Mouse (Mus musculus) liver, adult 2 months (tissue): ENCODE results near the gene Pex6. TPM values are rescaled to one million over a fixed set of nuclear protein-coding genes. Genes with fewer than 3 reads are reported as not detected.
A peak's percentile ranks its signal among the peaks of the same experiment; 100 is the strongest.

Source experiments
- DNase-seq: peaks from one replicate; pipeline ENCODE4 v3.0.0-alpha.2; 2011; ENCODE audit warnings: low read depth, low spot score; ENCODE audit errors: extremely low read depth
- H3K27ac ChIP-seq: fragments of 200-500 bp; replicated peaks from 2 replicates; pipeline ENCODE4 v1.5.1; 2012; ENCODE audit warnings: low read depth, mild to moderate bottlenecking, control low read depth, inconsistent platforms, low read length; ENCODE audit not compliant: insufficient read depth
- H3K27me3 ChIP-seq: fragments of 200-500 bp; 2 replicates; pipeline ENCODE4 v1.6.1; 2012; ENCODE audit warnings: mild to moderate bottlenecking, moderate library complexity, low read length, inconsistent platforms; ENCODE audit not compliant: control insufficient read depth, insufficient read depth
- H3K36me3 ChIP-seq: fragments of 200-500 bp; 2 replicates; pipeline ENCODE4 v1.6.1; 2012; ENCODE audit warnings: low read length, inconsistent platforms; ENCODE audit not compliant: control insufficient read depth, insufficient read depth
- H3K4me1 ChIP-seq: fragments of 200-500 bp; 2 replicates; pipeline ENCODE4 v1.6.1; 2011; ENCODE audit warnings: low read length; ENCODE audit not compliant: control insufficient read depth, insufficient read depth
- H3K4me3 ChIP-seq: fragments of 200-500 bp; 2 replicates; pipeline ENCODE4 v1.5.1; 2011; ENCODE audit warnings: low read depth, mild to moderate bottlenecking, control low read depth, low read length, moderate library complexity; ENCODE audit not compliant: insufficient read depth
- H3K79me2 ChIP-seq: fragments of 200-500 bp; 2 replicates; pipeline ENCODE4 v1.6.1; 2012; ENCODE audit warnings: inconsistent platforms, mild to moderate bottlenecking, low read length, moderate library complexity; ENCODE audit not compliant: control insufficient read depth, insufficient read depth
- H3K9ac ChIP-seq: fragments of 200-500 bp; 2 replicates; pipeline ENCODE4 v1.6.1; 2012; ENCODE audit warnings: low read depth, mild to moderate bottlenecking, control low read depth, inconsistent platforms, low read length
- CTCF ChIP-seq: fragments of 200-500 bp; IDR thresholded peaks from 2 replicates; pipeline ENCODE4 v1.5.1; 2011; ENCODE audit warnings: low read depth, low read length, control low read depth
- POLR2A ChIP-seq: fragments of 200-500 bp; IDR thresholded peaks from 2 replicates; pipeline ENCODE4 v1.6.1; 2011; ENCODE audit warnings: low read length, control low read depth; ENCODE audit not compliant: insufficient read depth; ENCODE audit errors: extremely low read depth
- WGBS: fragments of 180-500 bp; shearing (Covaris S2); methylation state at CpG from one replicate; pipeline ENCODE4 v1.1.7; 2018; 5-methylcytosine and 5-hydroxymethylcytosine counted together
- polyA plus RNA-seq: library from polyadenylated mRNA; depleted of rRNA; stranded (reverse); fragments of >200 nt; gene quantifications from 2 replicates; pipeline ENCODE4 v1.2.3, GENCODE M21; 2012
- total RNA-seq: library from RNA; depleted of rRNA; stranded (reverse); fragments of >200 nt; gene quantifications from 2 replicates; pipeline ENCODE4 v1.2.3, GENCODE M21; 2014

Gene Pex6
- total and polyA plus RNA-seq, 2 experiments = 39.5 to 104 TPM

GRCm38 (mm10) chr17:46674530-46675283, 36.6 kb upstream of the Pex6 start:
- peak; percentile 37 for DNase-seq
- Histone ChIP-seq H3K4me3 (peak overlapping the region; percentile 51), H3K79me2 (peaks cover 7% of the 10 kb centered on the region; the same call in 1 of the 2 replicates), H3K27ac (peak overlapping the region; percentile 87), H3K9ac (peak overlapping the region; percentile 70), H3K36me3 (peaks cover 13% of the 10 kb centered on the region), H3K4me1 (peaks cover 15% of the 10 kb centered on the region), H3K27me3 (no peaks in the 10 kb centered on the region)
- TF ChIP-seq POLR2A (no peak), CTCF (no peak)
- WGBS = 25% methylated on average over 15 of the region's 15 CpGs

DNA sequence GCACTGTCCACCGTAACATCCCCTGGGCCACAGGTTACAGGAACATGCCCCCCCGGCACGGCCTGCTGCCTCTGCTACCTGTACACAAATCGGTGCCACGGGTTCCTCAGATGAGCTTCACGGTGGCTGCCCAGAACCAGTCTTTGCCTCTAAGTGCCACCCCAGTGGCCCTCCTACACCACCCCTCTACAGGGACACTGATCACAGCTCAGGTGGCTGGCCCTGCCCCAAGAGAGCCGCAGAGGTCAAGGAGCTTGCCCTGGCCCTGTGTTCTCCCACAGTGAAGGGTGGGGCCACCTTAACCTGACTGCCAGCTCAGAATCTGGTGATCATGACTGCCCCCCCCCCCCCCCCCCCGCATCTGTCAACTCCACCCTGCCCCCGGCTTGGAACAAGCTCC, 32.8 kb upstream of the Pex6 start, which contains the start of gene Mea1:
Gene Mea1 (plus strand): TSS at position 378 of the 400 bp plus-strand sequence.
- Histone ChIP-seq H3K9ac (0 out of 2 replicates have a peak within 1 kb of the TSS, but pooled peaks have one; percentile 29), H3K27me3 (no peaks in the 10 kb centered on the region), H3K79me2 (peaks cover 7% of the 10 kb centered on the region; the same call in 1 of the 2 replicates), H3K4me1 (peaks cover 16% of the 10 kb centered on the region), H3K27ac (no peak within 1 kb of the TSS), H3K4me3 (peak within 1 kb of the TSS; percentile 9; the same call in 1 of the 2 replicates), H3K36me3 (peaks cover 9% of the 10 kb centered on the region)
- TF ChIP-seq CTCF (no peak), POLR2A (no peak)
- WGBS = 75% methylated on average over 9 of the region's 9 CpGs
- peak; percentile 16 for DNase-seq

DNA sequence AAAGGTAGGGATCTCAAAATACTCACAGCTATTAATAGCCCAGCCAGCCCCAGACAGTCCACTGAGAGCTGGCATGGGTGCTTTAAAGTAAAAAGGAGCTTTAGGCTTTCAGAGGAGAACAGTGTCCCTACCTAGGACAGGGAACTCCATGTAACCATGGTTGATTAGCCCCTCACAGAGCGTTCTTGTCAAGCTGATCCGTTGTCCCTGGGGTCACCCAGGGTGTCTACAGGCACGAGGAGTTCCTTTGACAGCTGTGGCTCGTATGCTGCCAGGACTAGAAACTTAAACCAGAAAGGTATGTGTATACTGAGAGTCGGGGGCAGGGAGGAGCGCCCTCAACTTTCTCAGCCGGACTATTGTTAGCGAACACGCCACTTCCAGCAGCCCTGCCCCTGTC, 32.4 kb upstream of the Pex6 start:
- DNase-seq = no peak
- Histone ChIP-seq H3K4me3 (no peak overlapping the region), H3K79me2 (peaks cover 7% of the 10 kb centered on the region; the same call in 1 of the 2 replicates), H3K9ac (no peak overlapping the region), H3K4me1 (peaks cover 14% of the 10 kb centered on the region), H3K36me3 (peaks cover 9% of the 10 kb centered on the region), H3K27me3 (no peaks in the 10 kb centered on the region), H3K27ac (no peak overlapping the region)
- WGBS = 69% methylated on average over 9 of the region's 9 CpGs
- no peak for TF ChIP-seq CTCF
- TF ChIP-seq POLR2A = no peak

DNA sequence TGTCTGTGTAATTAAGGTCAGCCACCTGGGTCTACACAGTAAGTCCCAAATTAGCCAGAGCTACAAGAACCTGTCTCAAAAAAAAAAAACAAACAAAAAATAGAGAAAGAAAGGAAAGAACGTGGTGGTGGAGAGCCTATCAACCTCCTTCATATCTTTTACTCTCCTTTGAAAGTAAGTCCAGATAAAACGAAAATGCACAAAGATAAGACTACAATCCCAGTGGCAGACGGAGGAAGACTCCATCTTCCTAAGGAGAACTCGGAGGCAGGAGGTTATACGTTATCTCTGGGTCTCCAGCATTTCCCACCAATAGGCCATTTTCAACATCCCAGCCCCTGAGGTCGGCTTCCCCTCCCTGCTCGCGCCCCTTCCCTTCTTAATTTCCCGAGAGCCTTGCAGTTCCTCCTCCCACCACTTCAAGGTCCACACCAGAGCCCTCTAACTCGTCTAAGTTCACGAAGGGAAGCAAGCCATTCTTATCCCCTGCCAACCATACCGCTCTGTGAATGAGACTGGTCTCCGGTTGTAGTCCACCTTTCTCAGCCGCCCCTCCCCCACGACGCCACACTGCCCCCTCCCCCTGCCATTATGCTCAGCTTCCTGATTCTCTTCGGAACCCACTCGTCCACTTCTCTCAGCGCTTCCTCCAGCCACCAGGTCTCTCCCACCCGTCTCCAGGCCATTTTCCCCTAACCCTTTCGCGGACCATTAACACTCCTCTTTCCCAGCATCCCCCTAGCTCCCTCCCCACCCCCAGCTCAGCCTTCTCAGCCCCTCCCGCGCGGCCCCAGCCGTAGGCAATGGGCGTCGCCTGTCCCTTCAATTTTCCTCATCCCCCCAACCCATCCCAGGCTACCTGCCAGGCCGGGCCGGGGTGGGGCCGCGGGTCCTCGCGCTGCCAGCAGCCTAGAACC, 31.2 kb upstream of the Pex6 start:
- H3K27me3 ChIP-seq = no peaks in the 10 kb centered on the region
- peak overlapping the region; percentile 74 for H3K27ac ChIP-seq
- peak; percentile 19 for DNase-seq
- H3K79me2 ChIP-seq = peaks cover 7% of the 10 kb centered on the region; the same call in 1 of the 2 replicates
- 1% methylated on average over 34 of the region's 34 CpGs for WGBS
- peaks cover 9% of the 10 kb centered on the region for H3K36me3 ChIP-seq
- peak; percentile 36; the same call in 1 of the 2 replicates for TF ChIP-seq CTCF
- TF ChIP-seq POLR2A = no peak
- H3K9ac ChIP-seq = peak overlapping the region; percentile 89
- peak overlapping the region; percentile 89 for H3K4me3 ChIP-seq
- H3K4me1 ChIP-seq = peaks cover 11% of the 10 kb centered on the region

DNA sequence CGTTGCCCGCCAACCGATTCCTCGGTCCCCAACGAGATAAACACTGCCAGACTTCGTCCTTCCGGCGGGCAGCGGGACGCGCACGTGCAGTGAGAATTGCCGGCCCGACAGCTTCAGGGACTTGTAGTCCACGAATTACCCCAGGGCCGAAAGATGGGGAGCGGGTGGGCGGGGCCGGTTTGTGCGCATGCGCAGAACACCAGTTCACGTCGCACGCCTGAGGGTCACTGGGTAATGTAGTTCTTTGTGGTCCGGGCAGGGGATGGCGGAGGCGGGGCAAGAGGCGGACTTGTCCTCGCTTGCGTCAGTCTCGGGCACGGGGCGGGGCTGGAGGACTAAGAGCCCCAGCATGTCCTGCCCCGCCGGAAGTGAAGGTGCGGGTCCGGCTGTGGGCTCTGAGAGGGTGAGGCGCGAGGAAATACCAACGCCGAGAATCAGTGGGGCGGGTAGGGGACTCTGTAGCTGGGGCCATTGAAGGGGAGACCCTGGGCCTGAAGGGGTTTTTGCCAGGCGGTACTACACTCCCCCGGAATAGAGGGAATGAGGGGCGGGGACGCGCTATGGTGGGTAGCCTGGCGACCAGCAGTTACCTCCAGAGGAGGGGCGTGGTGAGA, 30.4 kb upstream of the Pex6 start, which contains the start of gene Klhdc3:
Gene Klhdc3 (minus strand): TSS at position 155 of the 614 bp plus-strand sequence.
- H3K4me1 ChIP-seq = peaks cover 11% of the 10 kb centered on the region
- WGBS = under 1% methylated on average over 49 of the region's 49 CpGs
- no peaks in the 10 kb centered on the region for H3K27me3 ChIP-seq

More for the DNA sequence above, 30.4 kb upstream of the Pex6 start, which contains the start of gene Klhdc3:
- peak; percentile 94 for DNase-seq
- Histone ChIP-seq H3K27ac (peak within 1 kb of the TSS; percentile 74), H3K36me3 (peaks cover 5% of the 10 kb centered on the region), H3K4me3 (peak within 1 kb of the TSS; percentile 89), H3K79me2 (peaks cover 7% of the 10 kb centered on the region; the same call in 1 of the 2 replicates), H3K9ac (peak within 1 kb of the TSS; percentile 89)
- TF ChIP-seq CTCF (no peak), POLR2A (peak; percentile 56; the same call in 1 of the 2 replicates)
